Mouse (Mus musculus) kidney, postnatal 0 days (tissue): ENCODE measurements around the gene Gpr27. TPM values are rescaled to one million over a fixed set of nuclear protein-coding genes. Genes with fewer than 3 reads are reported as not detected.

Source experiments
- ATAC-seq: fragments of 200-750 bp; cut with Nextera tagmentation; replicated peaks from 2 replicates; pipeline ENCODE4 v1.8.0; 2017; ENCODE audit warnings: low read depth, moderate number of reproducible peaks, moderate TSS enrichment, moderate library complexity; ENCODE audit not compliant: low FRiP score
- DNase-seq: peaks from one replicate; pipeline ENCODE4 v3.0.0-alpha.2; 2016; ENCODE audit warnings: low spot score
- H3K27ac ChIP-seq: fragments of 300-500 bp; sonication (generic); 2 replicates; pipeline ENCODE4 v1.5.1; 2014; ENCODE audit warnings: mild to moderate bottlenecking
- H3K27me3 ChIP-seq: fragments of 300-500 bp; sonication (generic); 2 replicates; pipeline ENCODE4 v1.6.1; 2014; ENCODE audit warnings: low read length, mixed read lengths; ENCODE audit not compliant: insufficient read depth
- H3K36me3 ChIP-seq: fragments of 300-500 bp; sonication (generic); 2 replicates; pipeline ENCODE4 v1.6.1; 2014; ENCODE audit warnings: low read length, mixed read lengths; ENCODE audit not compliant: insufficient read depth
- H3K4me1 ChIP-seq: fragments of 300-500 bp; sonication (generic); replicated peaks from 2 replicates; pipeline ENCODE4 v1.6.1; 2014; ENCODE audit warnings: antibody characterized with exemption, low read length, mixed read lengths; ENCODE audit not compliant: insufficient read depth
- H3K4me2 ChIP-seq: fragments of 300-500 bp; sonication (generic); 2 replicates; pipeline ENCODE4 v1.6.1; 2014; ENCODE audit warnings: mild to moderate bottlenecking, low read length, moderate library complexity, mixed read lengths
- H3K4me3 ChIP-seq: fragments of 300-500 bp; sonication (generic); replicated peaks from 2 replicates; pipeline ENCODE4 v1.5.1; 2014; ENCODE audit warnings: low read depth, low read length
- H3K9ac ChIP-seq: fragments of 300-500 bp; sonication (generic); 2 replicates; pipeline ENCODE4 v1.6.1; 2014; ENCODE audit warnings: low read depth, low read length
- H3K9me3 ChIP-seq: fragments of 300-500 bp; sonication (generic); replicated peaks from 2 replicates; pipeline ENCODE4 v1.6.1; 2016; ENCODE audit warnings: low read length, inconsistent platforms, mixed read lengths
- CTCF ChIP-seq: IDR thresholded peaks from 2 replicates; pipeline ENCODE4 v1.5.1; 2016; ENCODE audit warnings: antibody characterized with exemption, low read depth, mild to moderate bottlenecking, moderate library complexity
- WGBS: fragments of 180-500 bp; shearing (Covaris S2); extraction: QIAGEN DNeasy Blood & Tissue Kit; methylation state at CpG from one replicate; pipeline ENCODE4 v1.1.7; 2014; 5-methylcytosine and 5-hydroxymethylcytosine counted together
- polyA plus RNA-seq: library from polyadenylated mRNA; unstranded; fragments of >200 nt; fragmentation: Nextera tagmentation; extraction: Ambion mirVana; gene quantifications from 2 replicates; pipeline ENCODE4 v1.2.1, GENCODE M21; 2015

Gpr27 gene
- polyA plus RNA-seq, 1 experiment from 2014 or later: 3.3 TPM

DNA sequence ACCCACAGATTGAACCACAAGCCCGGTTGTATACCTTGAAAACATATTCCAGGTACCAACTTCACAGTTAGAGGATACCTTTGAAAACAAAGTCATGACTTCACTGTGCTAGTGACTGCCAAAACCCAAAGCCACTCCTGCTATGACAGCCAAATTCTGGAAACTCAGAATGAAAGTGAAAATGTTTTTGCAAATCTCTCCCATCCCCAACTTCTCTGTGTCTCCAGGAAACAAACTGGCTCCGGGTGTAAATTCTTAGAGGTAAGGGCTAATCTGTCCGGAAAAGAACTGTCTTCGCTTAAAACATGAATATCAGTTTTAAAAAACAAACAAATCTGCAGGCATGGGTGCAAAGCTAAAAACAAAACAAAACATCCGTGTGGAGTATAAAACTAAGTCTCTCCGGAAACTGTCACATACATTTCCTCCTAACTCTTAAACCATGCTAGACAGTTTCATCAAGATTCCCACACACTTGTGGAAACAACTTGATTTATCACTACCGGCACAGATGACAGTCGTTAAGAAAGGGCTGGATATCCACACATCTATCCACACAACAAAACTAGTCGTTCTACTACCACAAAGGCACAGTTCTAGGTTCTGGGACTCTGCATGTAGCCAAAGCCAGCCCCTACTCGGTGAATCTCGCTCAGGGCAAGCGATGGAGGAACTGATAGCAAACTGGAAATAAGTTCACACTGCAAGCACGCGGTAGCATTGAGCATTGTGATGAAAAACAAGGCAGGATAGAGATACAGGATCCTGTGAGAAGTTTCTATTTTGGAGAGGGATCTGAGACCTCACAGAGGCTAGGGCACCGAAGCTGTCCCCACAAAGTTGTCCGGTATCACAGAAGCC lies 26.8 kb upstream of the Gpr27 start:
- Histone ChIP-seq H3K27me3 (no peaks in the 10 kb centered on the region), H3K4me3 (peak overlapping the region; percentile 87), H3K36me3 (no peaks in the 10 kb centered on the region), H3K9ac (peak overlapping the region; percentile 87), H3K4me1 (0 out of 2 replicates have a peak, but pooled peaks cover 2% of the 10 kb centered on the region), H3K9me3 (no peaks in the 10 kb centered on the region), H3K4me2 (peak overlapping the region; percentile 93), H3K27ac (peak overlapping the region; percentile 75)
- WGBS: 16% methylated on average over 16 of the region's 16 CpGs
- ATAC-seq (no peak), DNase-seq (peak; percentile 51)
- no peak for TF ChIP-seq CTCF

DNA sequence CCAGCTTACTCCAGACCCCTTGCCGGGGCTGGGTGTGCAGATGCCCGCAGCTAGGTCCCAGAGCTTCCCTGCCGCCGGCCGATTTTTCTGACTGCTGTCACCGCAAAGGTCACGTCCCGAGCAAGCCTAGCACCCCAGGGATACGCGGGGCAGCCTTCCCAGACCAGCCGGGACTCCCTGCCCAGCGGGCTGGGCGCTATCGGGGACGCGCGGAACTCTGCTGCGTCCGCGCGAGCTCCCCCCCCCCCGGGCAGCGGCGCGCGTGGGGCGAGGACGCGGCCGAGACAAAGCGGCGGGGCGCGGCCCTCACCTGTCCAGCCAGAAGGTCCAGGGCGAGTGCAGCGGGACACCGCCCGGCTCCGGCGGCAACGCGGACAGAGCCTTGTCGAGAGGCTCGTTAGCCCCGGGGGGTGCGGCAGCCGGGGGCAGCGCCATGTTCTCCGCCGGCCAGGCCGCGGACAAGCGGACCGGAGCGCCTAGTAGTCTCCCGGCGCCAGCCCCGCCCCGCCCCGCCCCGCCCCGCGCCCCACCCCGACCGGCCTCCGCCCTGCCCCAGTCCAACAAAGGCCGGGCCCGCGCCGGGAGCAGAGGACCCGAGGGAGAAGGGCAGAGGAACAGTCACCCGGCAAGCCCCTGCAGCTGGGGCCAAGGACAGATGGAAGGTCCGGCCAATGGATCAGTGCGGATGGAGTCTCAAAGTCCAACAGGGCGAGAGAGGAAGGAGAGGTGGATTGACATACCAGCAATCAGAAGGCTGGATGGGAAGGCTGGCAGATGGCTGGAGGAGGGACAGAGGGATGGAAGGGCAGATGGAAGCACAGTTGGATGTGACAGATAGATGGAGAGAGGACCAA lies 25.9 kb upstream of the Gpr27 start, which contains the start of the genes Eif4e3 and Gm20696:
Gene Eif4e3, minus strand, starts transcription at position 454 of the 854 bp plus-strand sequence.
Gene Gm20696, minus strand, starts transcription at position 480 of the 854 bp plus-strand sequence.
- H3K27ac ChIP-seq: peak within 1 kb of the TSS; percentile 75
- H3K4me2 ChIP-seq: peak within 1 kb of the TSS; percentile 93
- ATAC-seq (peak; percentile 88), DNase-seq (peak; percentile 81)
- under 1% methylated on average over 58 of the region's 75 CpGs for WGBS
- H3K9me3 ChIP-seq: no peaks in the 10 kb centered on the region
- H3K4me3 ChIP-seq: peak within 1 kb of the TSS; percentile 87
- H3K27me3 ChIP-seq: no peaks in the 10 kb centered on the region
- peak within 1 kb of the TSS; percentile 87 for H3K9ac ChIP-seq
- no peaks in the 10 kb centered on the region for H3K36me3 ChIP-seq
- no peak for TF ChIP-seq CTCF
- H3K4me1 ChIP-seq: 0 out of 2 replicates have a peak, but pooled peaks cover 2% of the 10 kb centered on the region

DNA sequence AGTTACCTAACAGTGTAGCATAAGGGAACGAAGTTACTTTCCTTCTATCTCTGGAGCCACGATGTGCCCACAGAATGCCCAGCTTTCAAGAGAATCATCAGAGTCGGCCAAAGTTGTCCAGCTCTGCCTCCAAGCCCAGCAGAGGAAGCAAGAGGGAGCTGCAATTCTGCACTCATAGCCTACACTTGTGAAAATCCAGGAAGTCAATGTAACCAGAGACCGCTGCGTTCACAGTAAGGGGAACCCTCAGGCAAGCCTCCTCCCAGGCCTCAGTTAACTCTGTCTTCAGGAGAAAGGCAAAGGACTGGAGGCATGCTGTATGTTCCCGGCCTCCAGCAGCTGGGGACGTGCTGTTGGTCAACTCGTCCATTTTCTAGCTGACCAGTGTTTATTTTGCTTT lies 25.2 kb upstream of the Gpr27 start:
- H3K27me3 ChIP-seq: no peaks in the 10 kb centered on the region
- H3K4me3 ChIP-seq: peak overlapping the region; percentile 87; the same call in 1 of the 2 replicates
- H3K36me3 ChIP-seq: no peaks in the 10 kb centered on the region
- peak; percentile 22; the same call in 1 of the 2 replicates for TF ChIP-seq CTCF
- WGBS: 19% methylated on average over 8 of the region's 8 CpGs
- 0 out of 2 replicates have a peak, but pooled peaks cover 2% of the 10 kb centered on the region for H3K4me1 ChIP-seq
- H3K4me2 ChIP-seq: peak overlapping the region; percentile 93
- DNase-seq (peak; percentile 77), ATAC-seq (no peak)
- H3K9me3 ChIP-seq: no peaks in the 10 kb centered on the region
- H3K27ac ChIP-seq: peak overlapping the region; percentile 39; the same call in 1 of the 2 replicates
- H3K9ac ChIP-seq: no peak overlapping the region

DNA sequence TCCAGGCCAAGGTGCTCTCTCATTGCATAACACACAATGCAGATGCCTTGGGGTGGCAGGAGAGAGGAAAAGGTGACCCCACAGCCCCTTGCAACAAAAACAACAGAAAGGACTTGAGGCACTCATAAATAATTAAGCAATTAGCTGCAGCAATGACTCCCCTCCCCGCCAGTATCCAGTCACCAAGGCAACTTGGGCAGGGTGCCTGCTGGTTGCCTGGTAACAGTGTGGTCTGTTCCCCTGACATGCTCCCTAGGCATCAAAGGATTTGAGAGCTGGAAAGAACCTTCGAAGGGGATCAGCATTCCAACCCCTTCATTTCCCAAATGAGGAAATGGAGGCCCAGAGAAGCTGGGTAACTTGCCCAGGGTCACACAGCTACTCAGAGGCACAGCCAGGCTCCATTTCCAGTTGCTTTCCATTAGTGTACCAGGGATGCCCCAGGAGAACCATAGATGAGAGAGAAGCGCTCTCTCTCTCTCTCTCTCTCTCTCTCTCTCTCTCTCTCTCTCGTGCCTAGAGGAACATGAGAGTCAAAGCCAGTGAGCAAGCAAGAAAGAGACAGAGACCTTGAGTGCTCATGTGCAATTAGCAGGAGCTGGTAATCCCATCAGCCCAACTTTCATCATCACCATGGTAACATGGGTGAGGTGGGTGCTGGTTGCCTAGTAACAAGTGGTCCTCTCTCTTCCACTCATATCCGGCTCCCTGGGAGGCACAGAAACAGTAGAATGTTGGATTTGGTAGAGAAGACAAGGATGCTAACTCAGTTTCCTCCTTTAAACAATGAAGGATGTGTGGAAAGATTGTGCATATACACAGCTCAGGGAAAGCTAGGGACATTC lies 22.8 kb upstream of the Gpr27 start:
- no peak overlapping the region for H3K9ac ChIP-seq
- no peak overlapping the region for H3K4me3 ChIP-seq
- H3K4me2 ChIP-seq: no peak overlapping the region
- H3K36me3 ChIP-seq: no peaks in the 10 kb centered on the region
- ATAC-seq (no peak), DNase-seq (no peak)
- no peaks in the 10 kb centered on the region for H3K27me3 ChIP-seq
- H3K9me3 ChIP-seq: no peaks in the 10 kb centered on the region
- no peak overlapping the region for H3K27ac ChIP-seq
- 0 out of 2 replicates have a peak, but pooled peaks cover 2% of the 10 kb centered on the region for H3K4me1 ChIP-seq
- 48% methylated on average over 5 of the region's 5 CpGs for WGBS
- TF ChIP-seq CTCF: no peak

DNA sequence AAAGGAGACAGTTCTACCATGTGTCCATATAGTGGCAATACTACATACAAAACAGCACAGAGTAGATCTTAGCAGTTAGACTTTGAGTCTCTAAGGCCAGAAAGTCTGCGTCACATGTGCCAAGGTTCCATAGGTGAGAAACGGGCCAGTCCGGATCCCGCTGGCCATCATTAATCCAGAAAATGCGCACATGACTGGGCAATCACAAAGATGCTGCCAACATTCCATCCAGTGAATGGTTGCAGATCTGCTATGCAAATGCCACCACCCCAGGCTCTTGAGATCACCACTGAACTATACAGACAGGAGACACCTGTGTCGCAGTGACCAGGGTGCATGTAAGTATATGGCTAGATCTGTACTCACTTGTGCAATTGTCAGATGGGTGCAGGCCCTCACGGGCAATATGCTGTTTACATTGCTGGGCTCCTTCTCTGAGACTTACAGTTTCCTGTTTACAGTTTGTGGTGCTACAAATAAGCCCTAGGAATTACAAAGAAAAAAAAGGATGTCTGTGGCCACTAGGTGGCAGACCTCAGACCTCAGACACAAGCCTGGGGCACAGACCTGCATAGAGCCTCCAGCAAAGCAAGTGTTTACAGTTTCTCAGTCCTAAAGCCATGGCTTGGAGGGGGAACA lies 21.9 kb upstream of the Gpr27 start:
- DNase-seq (peak; percentile 86), ATAC-seq (no peak)
- no peak overlapping the region for H3K4me3 ChIP-seq
- H3K27me3 ChIP-seq: no peaks in the 10 kb centered on the region
- H3K4me1 ChIP-seq: no peaks in the 10 kb centered on the region
- WGBS: 72% methylated on average over 7 of the region's 7 CpGs
- H3K36me3 ChIP-seq: no peaks in the 10 kb centered on the region
- no peak overlapping the region for H3K4me2 ChIP-seq
- TF ChIP-seq CTCF: peak; percentile 87
- H3K9ac ChIP-seq: no peak overlapping the region
- H3K9me3 ChIP-seq: no peaks in the 10 kb centered on the region
- no peak overlapping the region for H3K27ac ChIP-seq
